Mouse (Mus musculus) embryo, embryonic 10.5 days (tissue): ENCODE measurements around the gene Cdh11.
A peak's percentile ranks its signal among the peaks of the same experiment; 100 is the strongest.
"Not testable (repeated sequence)": the region's sequence is repeated elsewhere in the genome, so short reads cannot be mapped to it uniquely, and the experiment has no call there.

Experiments
- DNase-seq: peaks from one replicate; pipeline ENCODE4 v3.0.0-alpha.2; 2015; ENCODE audit warnings: low spot score

Gene Cdh11

DNA sequence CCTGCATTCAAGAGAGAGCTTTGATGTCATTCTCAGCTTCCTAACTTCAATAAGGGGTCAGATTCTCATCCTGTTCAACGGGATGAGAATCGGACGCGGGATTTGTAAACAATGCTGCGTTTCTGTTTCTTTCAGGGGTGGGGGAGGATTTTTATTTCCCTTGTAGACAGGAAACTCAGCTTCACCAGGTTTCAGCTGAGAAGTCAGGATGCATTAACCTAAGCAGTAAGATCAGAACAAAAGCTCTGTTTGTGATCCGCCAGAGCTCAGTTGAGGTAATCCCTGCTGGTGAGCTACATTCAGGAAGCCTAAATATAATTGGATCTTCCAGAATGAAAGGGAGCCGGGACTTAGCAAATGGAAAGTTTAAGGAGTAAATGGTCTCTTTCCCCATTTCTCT, 78.1 kb downstream of the Cdh11 start:
- DNase-seq, result no peak

DNA sequence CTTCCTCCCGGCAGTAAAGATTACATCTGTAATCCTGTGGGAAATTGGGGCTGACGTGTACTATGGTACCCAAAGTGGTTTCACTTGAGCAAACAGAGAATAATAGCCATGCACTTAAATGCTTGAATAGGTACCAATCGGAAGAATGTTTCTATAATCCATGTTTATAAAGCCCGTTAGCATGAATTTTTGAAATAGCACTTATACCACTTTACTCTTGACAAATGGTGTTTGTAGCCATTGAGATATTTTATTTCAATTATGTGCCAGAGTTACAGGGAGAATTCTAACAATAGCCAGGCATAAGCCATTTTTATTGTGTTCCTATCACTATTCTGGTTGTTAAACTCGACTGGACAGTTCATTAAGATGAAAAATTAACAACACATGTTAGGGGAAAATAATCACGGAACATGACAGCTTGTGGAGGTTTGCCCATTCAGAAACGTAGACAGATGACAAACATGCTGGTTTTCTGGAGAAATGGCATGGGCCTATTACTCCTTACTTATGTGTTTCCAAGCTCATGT, 80.0 kb downstream of the Cdh11 start:
- DNase-seq, result no peak

DNA sequence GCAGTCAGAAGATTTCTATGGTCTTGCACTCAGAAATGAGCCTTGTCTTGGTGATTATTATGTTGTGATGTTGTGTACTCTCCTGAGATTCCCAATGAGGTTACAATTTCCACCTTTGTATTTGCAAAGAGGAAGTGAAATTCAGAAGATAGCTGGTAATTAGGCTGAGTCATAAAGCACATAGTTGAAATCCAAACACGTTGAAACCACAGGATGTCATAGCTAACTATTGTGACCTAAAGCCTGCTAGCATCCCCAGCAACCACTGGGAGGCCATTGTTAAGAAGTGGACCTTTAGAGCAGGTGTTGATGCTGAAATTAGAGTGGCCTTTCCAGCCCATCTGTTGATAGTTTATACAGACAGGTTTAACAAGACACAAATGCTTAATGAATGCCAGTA, 85.2 kb downstream of the Cdh11 start:
- DNase-seq, result no peak

DNA sequence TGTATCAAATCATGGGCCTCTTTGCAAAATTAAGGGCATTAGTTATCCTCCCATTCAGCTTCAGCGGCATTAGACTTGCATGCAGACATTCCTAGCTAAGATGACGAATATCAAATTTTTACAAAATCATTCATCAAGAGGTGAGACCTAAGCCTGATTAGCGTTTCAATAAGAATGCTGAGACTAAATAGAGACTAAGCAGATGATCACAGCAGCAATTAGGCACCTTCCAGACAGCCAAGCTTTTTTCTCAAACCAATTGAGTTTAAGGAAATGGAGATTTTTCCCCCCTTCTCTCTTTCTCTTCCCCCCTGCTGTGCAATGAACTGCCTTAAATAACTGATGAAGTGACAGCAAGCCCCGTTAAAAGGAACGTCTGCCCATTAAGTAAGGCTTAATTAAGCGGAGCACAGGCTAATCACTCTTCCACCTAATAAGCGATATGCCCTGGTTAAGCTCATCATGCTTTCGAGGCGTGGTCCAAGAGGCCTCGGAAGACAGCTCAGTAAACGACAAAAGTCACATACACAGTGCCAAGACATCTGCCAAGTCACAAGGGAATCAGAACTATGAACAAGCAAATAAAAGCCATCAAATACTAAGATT, 87.1 kb downstream of the Cdh11 start:
- peak; percentile 14 for DNase-seq

DNA sequence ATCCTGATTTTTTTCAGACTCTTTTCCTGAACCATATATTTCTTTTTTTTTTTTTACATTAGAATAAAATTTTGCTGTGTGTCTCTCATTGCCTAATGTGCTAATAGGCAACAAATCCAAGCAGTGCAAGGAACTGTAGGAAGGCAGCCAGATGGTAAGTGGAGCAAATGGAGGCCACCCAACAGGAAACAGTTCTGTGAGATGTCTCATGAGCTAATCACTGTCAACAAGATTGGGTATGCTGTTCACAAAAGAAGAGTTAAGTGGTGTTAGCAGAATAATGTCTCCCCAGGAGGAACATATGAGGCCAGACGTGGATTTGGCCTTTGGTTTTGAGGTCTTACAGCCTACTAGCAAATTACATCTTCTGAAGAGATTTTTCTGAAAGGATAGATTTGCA, 92.0 kb downstream of the Cdh11 start:
- no peak for DNase-seq

DNA sequence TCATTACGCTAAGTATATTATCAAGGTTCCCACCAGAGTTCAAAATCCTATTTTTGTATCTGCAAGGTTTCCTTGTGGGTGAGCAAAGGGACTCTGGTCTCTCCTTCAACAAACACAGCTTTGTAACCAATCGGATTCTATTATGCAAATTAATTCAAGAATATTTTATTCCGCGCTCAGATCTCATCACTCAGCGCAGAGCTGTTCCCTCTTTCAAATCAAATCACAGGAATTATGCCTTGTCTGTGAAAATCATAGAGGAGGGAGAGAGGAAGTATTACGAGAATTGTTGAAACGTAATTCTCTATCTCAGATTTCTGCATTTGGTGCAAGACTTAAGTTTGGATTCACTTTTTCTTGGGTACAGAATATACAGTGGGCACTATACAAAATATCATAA, 100.0 kb downstream of the Cdh11 start:
- not testable (repeated sequence) for DNase-seq

DNA sequence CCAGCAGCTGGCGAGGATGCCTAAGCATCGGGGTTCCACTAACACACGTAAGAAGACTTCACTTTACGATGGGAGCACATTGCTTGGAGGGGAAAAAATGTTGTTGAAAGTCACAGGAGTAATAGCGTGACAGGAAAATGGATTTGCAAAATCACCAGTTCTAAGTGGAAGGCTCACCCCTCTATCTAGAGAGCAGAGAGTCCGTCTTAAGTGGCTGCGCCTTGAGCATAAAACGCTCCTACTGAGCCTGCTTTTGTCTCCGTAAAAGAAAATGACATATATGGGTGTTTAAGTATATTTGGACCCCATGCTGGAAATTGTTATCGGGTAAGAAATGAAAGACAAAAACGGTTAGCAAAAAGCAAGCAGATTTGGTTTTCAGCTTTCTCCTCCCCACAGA, 100.4 kb downstream of the Cdh11 start:
- no peak for DNase-seq

DNA sequence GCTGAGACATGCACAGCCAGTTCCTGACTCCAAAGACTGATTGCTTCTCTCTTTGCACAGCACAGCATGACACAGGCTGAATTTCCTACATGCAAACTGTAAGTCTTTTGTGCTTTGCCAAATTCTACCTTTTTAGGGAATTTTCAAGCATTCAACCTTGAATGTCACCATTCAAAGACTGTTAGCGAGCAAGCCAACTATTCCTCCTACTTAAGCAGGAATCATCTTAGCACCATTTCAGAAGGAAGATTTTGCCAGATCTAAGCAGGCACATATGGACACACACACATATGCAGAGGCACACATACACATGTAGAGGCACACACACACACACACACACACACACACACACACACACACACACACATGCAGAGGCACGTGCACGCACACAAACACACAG, 108.3 kb downstream of the Cdh11 start:
- no peak for DNase-seq

DNA sequence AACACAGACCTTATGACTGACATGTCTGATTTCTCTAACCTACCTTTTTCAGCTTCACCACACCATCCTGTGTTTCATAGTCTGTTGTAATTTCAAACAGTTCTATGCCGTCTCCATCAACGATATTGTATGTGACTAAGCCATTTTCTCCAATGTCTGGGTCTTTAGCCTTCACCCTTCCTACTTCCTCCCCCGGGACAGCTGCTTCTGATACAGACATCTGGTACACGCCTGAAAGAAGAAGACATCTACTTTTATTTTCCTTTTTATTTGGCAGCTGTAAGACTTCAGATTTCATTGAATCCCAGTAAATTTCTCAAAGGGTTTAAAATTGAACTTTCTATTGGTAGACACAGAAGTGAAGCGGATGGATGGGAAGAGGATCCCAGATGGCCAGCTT, 120.9 kb downstream of the Cdh11 start:
- not testable (repeated sequence) for DNase-seq

DNA sequence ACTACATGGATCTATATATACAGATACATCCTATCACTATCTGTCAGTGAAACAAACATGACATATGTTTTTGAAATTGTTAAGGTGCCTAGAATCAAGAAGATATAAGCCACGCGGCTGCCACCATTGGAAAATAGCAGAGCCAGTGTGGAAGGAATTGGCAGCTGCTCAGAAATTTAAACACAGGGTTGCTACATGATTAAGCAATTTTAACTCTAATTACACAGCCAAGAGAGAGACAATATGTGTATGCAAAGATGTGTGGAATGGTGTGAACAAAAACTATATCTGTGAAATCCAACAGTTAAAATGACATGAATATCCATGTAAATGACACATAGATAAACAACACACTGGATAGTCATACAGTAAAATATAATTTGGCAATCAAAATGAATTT, 128.9 kb downstream of the Cdh11 start:
- no peak for DNase-seq

DNA sequence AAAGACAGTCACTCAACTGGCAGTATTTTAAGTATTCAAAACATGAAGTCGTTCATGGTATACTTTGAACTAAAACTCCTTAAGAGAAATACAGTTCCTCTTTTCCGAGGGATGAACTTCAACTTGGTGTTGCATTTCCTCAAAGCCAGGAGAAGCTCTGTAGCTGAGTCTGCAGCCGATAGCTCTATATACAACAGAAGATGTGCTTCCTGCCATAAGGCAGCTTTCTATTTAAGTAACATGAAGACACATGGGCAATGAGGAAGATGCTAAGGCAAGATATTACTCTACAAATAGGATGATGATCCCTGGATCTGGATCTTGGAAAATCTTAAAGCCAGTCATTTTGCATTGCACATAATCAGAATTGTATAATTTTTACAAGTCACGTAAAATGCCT, 133.5 kb downstream of the Cdh11 start:
- no peak for DNase-seq

DNA sequence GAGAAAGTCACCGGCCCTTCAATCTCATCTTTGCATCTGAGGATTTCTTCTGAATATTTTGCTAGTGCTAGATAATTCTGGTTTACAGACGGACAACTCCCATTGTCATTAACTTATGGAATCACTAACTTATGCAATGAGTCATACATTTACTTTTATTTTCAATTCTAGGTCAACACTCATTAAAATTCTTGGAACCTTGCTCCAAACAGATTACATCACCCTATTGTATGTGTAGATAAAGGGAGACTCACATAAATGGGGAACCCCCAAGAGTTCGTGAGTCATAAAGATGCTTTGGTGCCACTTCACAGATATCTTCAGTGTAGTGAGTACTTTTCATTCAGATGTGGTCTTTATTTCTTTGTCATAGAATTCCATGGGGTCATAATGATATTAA, 158.3 kb downstream of the Cdh11 start:
- DNase-seq, result no peak

DNA sequence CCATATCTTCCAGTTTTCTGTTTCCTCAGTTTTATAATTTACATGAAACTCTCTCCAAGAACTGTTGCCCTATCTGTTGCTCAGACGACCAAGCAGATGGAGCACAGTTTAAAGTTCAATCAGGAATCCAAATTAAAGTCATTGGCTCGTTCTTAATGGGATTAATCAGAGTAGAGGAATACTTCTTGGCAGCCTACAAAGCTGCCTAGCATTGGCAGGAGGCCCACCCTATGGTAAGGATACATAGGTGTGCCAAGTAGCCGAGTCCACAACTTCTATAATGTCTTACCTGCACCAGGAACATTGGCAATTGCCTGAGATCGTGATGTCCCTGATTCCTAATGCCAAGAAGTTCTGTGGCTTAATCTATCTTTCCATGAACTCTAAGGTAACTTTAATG, 173.3 kb downstream of the Cdh11 start:
- no peak for DNase-seq

DNA sequence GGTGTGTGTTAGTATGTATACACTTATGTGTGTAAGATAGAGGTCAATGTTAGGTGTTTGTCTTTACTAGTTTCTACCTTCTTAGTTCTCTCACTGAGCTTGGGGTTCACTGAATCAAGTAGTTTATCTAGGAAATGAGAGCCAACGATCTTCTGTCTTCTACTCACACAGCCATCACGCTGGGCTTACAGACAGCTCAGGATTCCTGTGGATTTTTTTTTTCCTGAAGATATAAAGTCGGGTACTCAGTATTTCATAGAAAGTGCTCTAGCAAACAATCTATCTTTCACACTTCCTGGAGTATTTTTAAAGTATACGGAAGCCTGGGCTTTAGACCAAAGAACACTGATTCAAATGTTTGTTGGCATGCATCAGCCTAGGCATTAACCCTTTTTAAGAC, 184.1 kb downstream of the Cdh11 start:
- no peak for DNase-seq

DNA sequence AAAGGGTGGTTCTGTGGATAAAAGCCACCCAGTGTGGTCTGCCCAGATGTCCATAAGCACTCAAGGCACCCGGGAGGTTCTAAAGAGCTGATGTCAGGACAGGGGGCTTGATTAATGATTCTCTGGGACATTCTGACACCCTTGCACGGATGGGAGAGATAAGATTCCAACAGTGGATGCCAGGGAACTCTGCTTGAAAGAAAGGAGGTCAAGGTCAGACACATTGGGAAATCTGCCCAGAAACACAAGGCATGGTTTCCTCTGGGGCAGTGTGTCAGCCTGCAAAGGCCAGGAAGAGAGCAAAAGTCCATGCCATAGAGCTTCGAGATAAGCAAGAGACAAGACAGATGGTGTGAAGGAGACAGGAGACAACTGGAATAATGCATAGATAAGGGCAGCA, 188.9 kb downstream of the Cdh11 start:
- DNase-seq, result peak; percentile 67

DNA sequence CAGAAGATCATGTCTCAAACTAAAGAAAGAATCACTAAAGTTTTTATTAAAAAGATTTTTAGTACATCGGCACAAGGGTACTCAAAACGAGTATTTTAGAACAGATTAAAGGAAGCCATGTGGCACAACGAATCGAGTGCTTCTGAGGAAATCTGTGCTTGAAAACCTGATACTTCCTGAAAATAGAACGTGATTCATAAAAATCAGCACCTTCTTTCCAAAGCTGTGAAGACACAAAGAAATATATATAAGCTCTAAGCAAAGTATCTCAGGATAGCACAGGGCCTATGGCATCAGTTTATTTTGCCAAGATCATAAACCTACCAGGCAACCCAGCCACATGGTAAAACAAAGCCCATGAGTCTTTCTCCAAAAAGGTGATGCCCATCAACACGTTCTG, 191.5 kb downstream of the Cdh11 start:
- DNase-seq, result no peak
